Mouse (Mus musculus) kidney, adult 2 months (tissue): ENCODE measurements around the gene Tango6.

Source experiments
- CTCF ChIP-seq: fragments of 200-500 bp; conservative IDR thresholded peaks from 2 replicates; pipeline ENCODE4 v1.5.1; 2011; ENCODE audit warnings: low read depth, mild to moderate bottlenecking, control low read depth, low read length, moderate library complexity, mixed read lengths; ENCODE audit not compliant: insufficient read depth, insufficient read length
- POLR2A ChIP-seq: fragments of 200-500 bp; IDR thresholded peaks from one replicate; pipeline ENCODE4 v1.6.1; 2011; ENCODE audit warnings: low read depth, low read length, control low read depth

- TF ChIP-seq CTCF (no peak), POLR2A (no peak)
These were observed 17.3 kb downstream of the Tango6 start for GRCm38 (mm10) chr8:106700131-106700530.
